Mouse (Mus musculus): ENCODE results near the gene Ttc21a. TPM values are rescaled to one million over a fixed set of nuclear protein-coding genes. Genes with fewer than 3 reads are reported as not detected.

The Ttc21a gene
- total and polyA plus RNA-seq, 3 experiments: 0.01 TPM; not detected in 2

DNA sequence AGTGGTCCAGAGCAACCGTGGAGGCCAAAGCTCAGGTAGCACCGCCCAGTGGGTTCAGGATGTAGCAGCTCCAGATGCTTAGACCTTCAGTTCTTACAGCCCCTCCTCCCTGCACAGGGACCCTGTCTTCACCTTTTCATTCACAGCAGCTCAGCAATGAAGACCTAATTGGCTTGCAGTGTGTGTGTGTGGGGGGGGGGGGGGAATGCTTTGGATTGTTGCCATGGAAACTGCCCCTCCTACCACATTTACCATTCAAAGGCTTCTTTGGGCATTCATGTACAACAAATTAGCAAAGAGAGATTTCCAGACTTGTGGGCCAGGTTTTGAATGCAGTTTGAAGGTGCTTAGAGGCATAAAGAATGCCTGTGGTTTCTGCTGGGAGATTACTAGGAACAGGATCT is 48.6 kb upstream of the Ttc21a start:
- Histone ChIP-seq H3K36me3 (ENCODE audit: control insufficient read depth in 1 of 2, insufficient read depth in 2 of 2, low read length in 2 of 2) (peaks cover 0 to 2% of the 10 kb centered on the region in 2 experiments; a peak in 1 of 4 replicates), H3K4me3 (ENCODE audit: control insufficient read depth in 1 of 2, insufficient read depth in 1 of 2, low read depth in 2 of 2, low read length in 2 of 2) (no peak overlapping the region)

DNA sequence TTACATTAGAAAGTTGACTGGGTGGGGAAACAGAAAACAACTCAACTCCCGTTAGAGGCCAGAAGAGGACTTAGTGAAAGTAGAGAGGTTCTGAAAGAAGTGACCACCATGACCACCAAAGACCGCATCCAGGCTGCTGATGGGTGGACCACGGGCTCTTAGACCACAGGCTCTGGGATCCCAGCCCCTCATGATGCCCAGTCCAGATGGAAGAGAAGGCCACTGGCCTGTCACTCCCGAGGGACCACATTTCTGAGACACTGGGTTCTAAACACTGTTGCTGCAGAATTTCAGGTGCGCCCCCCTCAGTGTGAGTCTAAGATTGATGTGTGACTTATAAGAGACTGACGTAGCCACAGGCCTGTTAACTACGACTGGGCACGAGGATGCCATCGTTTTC is 48.0 kb upstream of the Ttc21a start:
- H3K27me3 ChIP-seq (ENCODE audit: control insufficient read depth in 1 of 2, insufficient read depth in 2 of 2, low read length in 2 of 2): no peaks in the 10 kb centered on the region
- H3K4me3 ChIP-seq (ENCODE audit: control insufficient read depth in 1 of 2, insufficient read depth in 1 of 2, low read depth in 2 of 2, low read length in 2 of 2): no peak overlapping the region
- H3K9ac ChIP-seq (ENCODE audit: control insufficient read depth, low read depth, low read length, poor library complexity, severe bottlenecking): no peak overlapping the region
- no peaks in the 10 kb centered on the region for H3K4me1 ChIP-seq (ENCODE audit: control insufficient read depth in 1 of 2, insufficient read depth in 2 of 2, low read length in 2 of 2)
- H3K36me3 ChIP-seq (ENCODE audit: control insufficient read depth in 1 of 2, insufficient read depth in 2 of 2, low read length in 2 of 2): peaks cover 0 to 4% of the 10 kb centered on the region in 2 experiments; a peak in 1 of 4 replicates
- no peak overlapping the region for H3K27ac ChIP-seq (ENCODE audit: control insufficient read depth, low read depth, low read length)
- no peaks in the 10 kb centered on the region for H3K9me3 ChIP-seq (replicated peaks; ENCODE audit: insufficient read depth, low read length)
- no peaks in the 10 kb centered on the region; the same call in 1 of the 2 replicates for H3K79me2 ChIP-seq (ENCODE audit: control insufficient read depth, insufficient read depth, low read length, poor library complexity)
- TF ChIP-seq USF1 (IDR thresholded peaks at IDR 0.05; ENCODE audit: low read depth, low read length) (no peak), UBTF (IDR thresholded peaks at IDR 0.05; ENCODE audit: borderline replicate concordance, insufficient read depth, low read depth, low read length) (no peak), ZMIZ1 (IDR thresholded peaks at IDR 0.05; ENCODE audit: low read depth, low read length) (no peak), EP300 (IDR thresholded peaks at IDR 0.05; ENCODE audit: low read depth in 1 of 2, low read length in 2 of 2) (no peak), GATA1 (IDR thresholded peaks at IDR 0.05; ENCODE audit: low read depth, low read length) (no peak), MYC (IDR thresholded peaks at IDR 0.05; ENCODE audit: low read depth, low read length) (no peak), MEF2A (IDR thresholded peaks at IDR 0.05; ENCODE audit: extremely low read depth, insufficient replicate concordance, low read depth, low read length, poor library complexity, severe bottlenecking) (no peak), CTCF (IDR thresholded peaks at IDR 0.05 in 2 of 3, conservative IDR thresholded peaks at IDR 0.05 in 1 of 3; ENCODE audit: control insufficient read depth in 1 of 3, insufficient read depth in 1 of 3, low read depth in 2 of 3, low read length in 3 of 3, poor library complexity in 1 of 3, severe bottlenecking in 1 of 3) (no peak), SIN3A (IDR thresholded peaks at IDR 0.05; ENCODE audit: low read length) (no peak), JUND (IDR thresholded peaks at IDR 0.05; ENCODE audit: low read depth, low read length) (no peak), USF2 (IDR thresholded peaks at IDR 0.05; ENCODE audit: borderline replicate concordance in 1 of 2, insufficient read depth in 1 of 2, low read depth in 1 of 2, low read length in 2 of 2) (no peak), MAX (IDR thresholded peaks at IDR 0.05; ENCODE audit: low read length) (no peak), HCFC1 (IDR thresholded peaks at IDR 0.05; ENCODE audit: low read depth, low read length) (no peak), POLR2AphosphoS2 (IDR thresholded peaks at IDR 0.05; ENCODE audit: low read length) (no peak), E2F4 (IDR thresholded peaks at IDR 0.05; ENCODE audit: borderline replicate concordance, low read depth, low read length) (no peak), ETS1 (IDR thresholded peaks at IDR 0.05; ENCODE audit: low read depth, low read length) (no peak), BHLHE40 (IDR thresholded peaks at IDR 0.05; ENCODE audit: borderline replicate concordance, low read depth, low read length) (no peak)
- DNase-seq (ENCODE audit: low read depth, low spot score): no peak

More for the DNA sequence above, 48.6 kb upstream of the Ttc21a start:
- no peaks in the 10 kb centered on the region for H3K79me2 ChIP-seq (ENCODE audit: control insufficient read depth, insufficient read depth, low read length, poor library complexity)
- H3K27ac ChIP-seq (ENCODE audit: control insufficient read depth, low read depth, low read length): no peak overlapping the region
- no peak for TF ChIP-seq RCOR1 (IDR thresholded peaks at IDR 0.05; ENCODE audit: low read depth, low read length)
- no peak for TF ChIP-seq ZC3H11A (IDR thresholded peaks at IDR 0.05; ENCODE audit: low read depth, low read length)
- no peak for TF ChIP-seq MEF2A (IDR thresholded peaks at IDR 0.05; ENCODE audit: extremely low read depth, insufficient replicate concordance, low read depth, low read length, poor library complexity, severe bottlenecking)
- no peaks in the 10 kb centered on the region for H3K27me3 ChIP-seq (ENCODE audit: control insufficient read depth in 1 of 2, insufficient read depth in 2 of 2, low read length in 2 of 2)
- no peaks in the 10 kb centered on the region for H3K9me3 ChIP-seq (replicated peaks; ENCODE audit: insufficient read depth, low read length)
- no peaks in the 10 kb centered on the region for H3K4me1 ChIP-seq (ENCODE audit: control insufficient read depth in 1 of 2, insufficient read depth in 2 of 2, low read length in 2 of 2)
- no peak overlapping the region for H3K9ac ChIP-seq (ENCODE audit: control insufficient read depth, low read depth, low read length, poor library complexity, severe bottlenecking)
- DNase-seq (ENCODE audit: low read depth, low spot score): no peak
